ENCODE assay signal across 18 mouse cellular contexts in the genomic region with DNA sequence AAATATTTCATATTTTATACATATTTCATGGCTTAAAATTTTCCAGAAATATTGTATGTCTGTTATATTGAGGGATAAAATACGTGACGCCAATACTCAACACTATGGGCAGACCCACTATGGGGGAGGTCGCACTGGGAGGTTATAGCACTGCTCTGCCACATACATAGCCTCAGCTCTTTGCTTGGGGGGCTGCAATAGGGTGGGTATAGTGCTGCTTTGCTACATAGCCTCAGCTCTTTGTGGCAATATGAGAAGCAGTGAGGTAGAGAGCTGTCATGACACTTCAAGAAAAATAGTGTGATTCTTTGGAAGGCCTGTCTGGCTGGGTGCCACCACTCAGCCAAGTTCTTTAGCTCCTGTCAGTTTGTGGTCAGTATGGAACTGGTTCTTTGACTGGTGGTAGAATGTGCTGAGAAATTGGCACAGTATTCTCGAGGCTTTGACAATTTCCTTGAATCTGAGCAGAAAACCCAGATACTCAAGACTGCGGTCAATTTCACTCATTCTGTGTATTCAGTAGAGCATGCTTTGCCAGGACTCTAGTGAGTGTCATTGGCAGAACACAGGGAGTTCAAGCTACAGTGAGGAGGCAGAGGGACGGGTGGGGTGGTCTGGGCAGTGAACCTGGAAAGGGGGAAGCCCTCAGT.
DNase-seq lines count a peak whose midpoint lies in the region; ATAC-seq and TF ChIP-seq lines count a peak whose summit lies in the region.
"Had no signal": no experiment of that assay in that cellular context is flagged by ENCODE, and none has a peak within 500 bp of the region (broad histone marks: within the 10 kb centered on the region; RNA-seq: fewer than 3 reads in every experiment).

No protein-coding gene starts in this region.

- no peak overlapping the region for H3K4me2 ChIP-seq in hindbrain, postnatal 0 days (ENCODE audit: low read depth, low read length)
- no peak overlapping the region for H3K4me2 ChIP-seq in hindbrain, embryonic 14.5 days (replicated peaks)
- H3K4me2 ChIP-seq: intestine, embryonic 15.5 days; midbrain, embryonic 15.5 days; neural tube, embryonic 12.5 days; stomach, embryonic 15.5 days had no signal

- no peak overlapping the region for H3K27ac ChIP-seq in hindbrain, postnatal 0 days
- H3K27ac ChIP-seq in hindbrain, embryonic 14.5 days: no peak overlapping the region
- H3K27ac ChIP-seq: hindbrain, embryonic 10.5 days; intestine, embryonic 15.5 days; macrophage; midbrain, embryonic 15.5 days; neural tube, embryonic 12.5 days; stomach, embryonic 15.5 days had no signal

- WGBS in hindbrain, postnatal 0 days: 75% methylated on average over 6 of the region's 6 CpGs
- WGBS in hindbrain, embryonic 14.5 days: 84% methylated on average over 6 of the region's 6 CpGs

- H3K36me3 ChIP-seq in hindbrain, postnatal 0 days (ENCODE audit: insufficient read depth, low read length): no peaks in the 10 kb centered on the region
- H3K36me3 ChIP-seq in hindbrain, embryonic 14.5 days (replicated peaks; ENCODE audit: control insufficient read depth, insufficient read depth): no peaks in the 10 kb centered on the region
- H3K36me3 ChIP-seq: intestine, embryonic 15.5 days; neural tube, embryonic 12.5 days had no signal

- H3K27me3 ChIP-seq in hindbrain, postnatal 0 days (ENCODE audit: insufficient read depth, low read length): no peaks in the 10 kb centered on the region
- no peaks in the 10 kb centered on the region for H3K27me3 ChIP-seq in hindbrain, embryonic 14.5 days (ENCODE audit: control insufficient read depth, insufficient read depth, low read length)
- H3K27me3 ChIP-seq: CH12.LX; intestine, embryonic 15.5 days; midbrain, embryonic 15.5 days; neural tube, embryonic 12.5 days; stomach, embryonic 15.5 days had no signal

- intact Hi-C loops in heart, postnatal 25 days (cut with DNase I): no loop called here

- ATAC-seq in hindbrain, postnatal 0 days: peak; percentile 58
- no peak for ATAC-seq in hindbrain, embryonic 14.5 days (ENCODE audit: low FRiP score)
- 0 out of 2 replicates have a peak, but pooled peaks have one; percentile 6 for ATAC-seq in megakaryocyte progenitor cell, adult 5-6 weeks (replicated peaks; ENCODE audit: poor library complexity)
- ATAC-seq: intestine, embryonic 15.5 days; midbrain, embryonic 15.5 days had no signal

- DNase-seq in hindbrain, postnatal 0 days (ENCODE audit: low spot score): peak; percentile 10
- DNase-seq in hindbrain, embryonic 14.5 days (ENCODE audit: low spot score): no peak
- peak; percentile 74 for DNase-seq in Muller cell, postnatal 12 days (ENCODE audit: inconsistent ontology term)
- DNase-seq in brain, embryonic 14.5 days (ENCODE audit: low read depth): peak; percentile 80
- no peak for DNase-seq in heart, postnatal 25 days (ENCODE audit: low spot score)
- no peak for DNase-seq in testis, postnatal 14 days (ENCODE audit: low spot score)
- DNase-seq: cerebellum, adult 9-11 months; embryo, embryonic 11 days; lung, adult 2 months had no signal

- TF ChIP-seq POLR2A in brain, embryonic 14.5 days (IDR thresholded peaks at IDR 0.05; ENCODE audit: borderline replicate concordance, extremely low read depth, insufficient read depth, insufficient read length, poor library complexity, severe bottlenecking): no peak

- H3K4me3 ChIP-seq in hindbrain, postnatal 0 days (ENCODE audit: low read length): no peak overlapping the region
- H3K4me3 ChIP-seq in hindbrain, embryonic 14.5 days (replicated peaks; ENCODE audit: low read length): no peak overlapping the region
- H3K4me3 ChIP-seq: erythroblast, embryonic 14.5 days; hindbrain, embryonic 10.5 days; intestine, embryonic 15.5 days; midbrain, embryonic 15.5 days; neural tube, embryonic 12.5 days; stomach, embryonic 15.5 days had no signal

- no peaks in the 10 kb centered on the region for H3K4me1 ChIP-seq in hindbrain, postnatal 0 days (ENCODE audit: insufficient read depth, low read length)
- no peaks in the 10 kb centered on the region for H3K4me1 ChIP-seq in hindbrain, embryonic 14.5 days (replicated peaks; ENCODE audit: control insufficient read depth, insufficient read depth, low read length)
- H3K4me1 ChIP-seq: hindbrain, embryonic 10.5 days; intestine, embryonic 15.5 days; midbrain, embryonic 15.5 days; neural tube, embryonic 12.5 days; stomach, embryonic 15.5 days had no signal

- H3K9ac ChIP-seq in hindbrain, postnatal 0 days (replicated peaks; ENCODE audit: low read length): no peak overlapping the region
- H3K9ac ChIP-seq in hindbrain, embryonic 14.5 days: no peak overlapping the region
- H3K9ac ChIP-seq: intestine, embryonic 15.5 days; midbrain, embryonic 15.5 days; neural tube, embryonic 12.5 days; stomach, embryonic 15.5 days had no signal

- no peak for TF ChIP-seq CTCF in hindbrain, postnatal 0 days (IDR thresholded peaks at IDR 0.05; ENCODE audit: low read depth)
- no peak for TF ChIP-seq CTCF in brain, embryonic 14.5 days (IDR thresholded peaks at IDR 0.05; ENCODE audit: borderline replicate concordance, extremely low read depth, insufficient read depth, insufficient read length)

- H3K9me3 ChIP-seq in hindbrain, postnatal 0 days (ENCODE audit: low read length): no peaks in the 10 kb centered on the region
- H3K9me3 ChIP-seq in hindbrain, embryonic 14.5 days (ENCODE audit: control insufficient read depth, low read length): no peaks in the 10 kb centered on the region
- H3K9me3 ChIP-seq: hindbrain, embryonic 10.5 days; intestine, embryonic 15.5 days; midbrain, embryonic 15.5 days; neural tube, embryonic 12.5 days; stomach, embryonic 15.5 days had no signal

Comparison
In these comparisons a context has a peak if more than half of its experiments do, and no peak if none do; other contexts are left out.
1. DNase-seq: peak in hindbrain, postnatal 0 days (single experiment), Muller cell, postnatal 12 days (single experiment) and brain, embryonic 14.5 days (single experiment); none in hindbrain, embryonic 14.5 days (single experiment), heart, postnatal 25 days (single experiment) and testis, postnatal 14 days (single experiment).